Mouse (Mus musculus) embryonic fibroblast, embryonic 13.5 days (primary cell): ENCODE results near the gene Palld.

ENCODE experiments used
- CTCF ChIP-seq: IDR thresholded peaks from 2 replicates; pipeline ENCODE4 v1.5.1; 2011; ENCODE audit warnings: mild to moderate bottlenecking, control low read depth, low read length, moderate library complexity, borderline replicate concordance; ENCODE audit not compliant: insufficient read depth
- POLR2A ChIP-seq: IDR thresholded peaks from 2 replicates; pipeline ENCODE4 v1.6.1; 2011; ENCODE audit warnings: low read depth, mild to moderate bottlenecking, control low read depth, low read length, moderate library complexity

GRCm38 (mm10) chr8:61713195-61713990 lies 189.1 kb downstream of the Palld start:
- no peak for TF ChIP-seq POLR2A
- no peak for TF ChIP-seq CTCF
